Mouse (Mus musculus) erythroid progenitor cell, adult 5-6 weeks (primary cell): Measurements from ENCODE around the gene Eef1akmt2. TPM values are rescaled to one million over a fixed set of nuclear protein-coding genes. Genes with fewer than 3 reads are reported as not detected.

ENCODE experiments used
- ATAC-seq: replicated peaks from 2 replicates; pipeline ENCODE4 v1.8.0; 2016; ENCODE audit warnings: moderate number of reproducible peaks, mild to moderate bottlenecking, moderate TSS enrichment, inconsistent platforms; ENCODE audit not compliant: poor library complexity, low FRiP score, severe bottlenecking
- total RNA-seq, 2 experiments: library from RNA; stranded (forward) in 1 of 2; stranded (reverse) in 1 of 2; fragments of 150-400 nt in 1 of 2; fragments of 186-747, 209-891 nt in 1 of 2; gene quantifications; 2 replicates each; pipeline versions ENCODE4 v1.2.3 to v1.2.4; 2015 to 2017; ENCODE audit warnings: low replicate concordance in 2 of 2

Gene Eef1akmt2
- total RNA-seq, 2 experiments from 2014 or later: 8.0 to 21.3 TPM

DNA sequence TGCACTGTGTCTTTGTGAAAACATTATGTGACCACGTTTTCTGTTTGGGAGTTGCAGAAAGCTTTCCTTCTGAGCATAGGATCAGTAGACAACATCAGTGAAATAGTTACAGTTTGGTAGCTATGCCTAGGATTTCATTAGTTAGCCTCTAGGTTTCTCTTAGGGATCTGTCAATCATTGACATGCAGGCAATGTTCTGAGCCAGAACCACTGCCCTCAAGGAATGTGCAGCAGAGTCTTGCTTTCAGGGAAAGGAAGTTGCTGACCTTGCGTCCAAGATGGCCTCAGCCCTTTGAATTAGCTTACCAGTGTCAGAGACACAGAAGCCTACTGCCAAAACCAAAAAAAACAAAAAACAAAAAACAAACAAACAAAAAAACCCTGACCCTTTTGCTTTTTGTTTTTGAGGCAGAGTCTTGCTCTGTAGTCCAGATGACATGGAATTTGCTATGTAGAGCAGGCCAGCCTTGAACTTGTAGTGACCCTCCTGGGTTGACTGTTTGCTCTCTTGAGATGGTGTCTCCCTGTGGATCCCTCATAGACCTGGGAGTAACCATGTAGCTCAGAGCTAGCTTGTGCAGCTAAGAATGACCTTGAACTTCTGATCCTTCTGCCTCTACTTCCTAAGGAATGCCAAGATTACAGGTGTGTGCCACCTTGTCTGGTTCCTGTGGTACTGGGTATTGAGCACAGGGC, 23.1 kb upstream of the Eef1akmt2 start:
- no peak for ATAC-seq

DNA sequence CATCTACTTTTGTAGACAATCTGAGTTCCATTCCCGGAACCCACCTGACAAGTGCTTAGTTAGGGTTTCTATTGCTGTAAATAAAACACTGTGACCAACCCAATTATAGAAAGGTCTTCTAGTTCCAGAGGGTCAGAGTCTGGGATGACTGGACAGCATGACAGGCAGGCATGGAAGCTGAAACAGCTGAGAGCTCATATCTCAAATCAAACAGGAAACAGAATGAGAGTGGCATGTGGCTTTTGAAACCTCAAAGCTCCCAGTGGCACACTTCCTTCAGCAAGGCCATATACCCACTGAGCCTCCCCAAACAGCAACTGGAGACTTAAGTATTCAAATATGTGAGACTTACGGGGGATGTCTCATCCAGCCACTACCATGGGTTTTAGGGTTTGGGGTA, 20.6 kb upstream of the Eef1akmt2 start:
- ATAC-seq: no peak

GRCm38 (mm10) chr7:132866316-132866715, 13.8 kb upstream of the Eef1akmt2 start:
- ATAC-seq: no peak

- ATAC-seq: peak; percentile 99
These were observed 6.8 kb upstream of the Eef1akmt2 start, which contains the start of gene Abraxas2 for GRCm38 (mm10) chr7:132859042-132859958. TSS of gene Abraxas2 (plus strand) at chr7:132859225.

GRCm38 (mm10) chr7:132858043-132858608, 5.7 kb upstream of the Eef1akmt2 start:
- no peak for ATAC-seq

DNA sequence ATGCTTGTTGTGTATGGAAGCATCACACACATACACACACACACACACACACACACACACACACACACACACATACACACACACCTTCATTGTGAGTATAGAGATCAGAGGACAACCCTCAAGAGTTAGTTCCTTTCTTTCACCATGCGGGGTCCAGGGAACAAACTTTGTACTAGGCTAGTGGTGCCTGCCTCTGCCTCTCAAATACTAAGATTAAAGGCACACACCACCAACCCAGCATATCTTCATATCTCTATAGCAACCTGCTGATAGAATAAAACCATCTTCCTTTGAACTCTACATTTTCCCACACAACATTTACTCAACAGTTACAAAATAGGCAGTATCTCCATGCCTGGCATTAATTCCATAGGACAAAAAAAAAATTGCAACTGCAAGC, 3.6 kb upstream of the Eef1akmt2 start:
- ATAC-seq: no peak

DNA sequence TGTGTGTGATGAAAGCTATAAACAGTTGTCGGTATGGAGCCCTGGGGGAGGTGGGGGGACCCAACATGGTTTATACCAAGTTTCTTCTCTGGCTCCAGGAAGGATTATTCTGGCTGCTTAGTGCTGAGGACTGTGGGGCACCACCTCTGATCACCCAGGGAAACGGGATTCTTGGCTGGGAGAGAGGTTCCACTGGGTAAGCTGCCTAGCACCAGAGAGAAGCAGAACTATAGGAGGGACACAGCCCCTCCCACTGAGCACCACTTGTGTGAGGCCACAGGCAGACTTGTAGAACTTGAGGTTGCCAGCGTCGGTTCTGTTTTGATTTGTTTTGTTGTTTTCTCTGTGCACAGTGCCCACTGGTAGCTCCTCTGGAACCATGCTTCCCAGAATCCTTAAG, 1.5 kb upstream of the Eef1akmt2 start:
- no peak for ATAC-seq

DNA sequence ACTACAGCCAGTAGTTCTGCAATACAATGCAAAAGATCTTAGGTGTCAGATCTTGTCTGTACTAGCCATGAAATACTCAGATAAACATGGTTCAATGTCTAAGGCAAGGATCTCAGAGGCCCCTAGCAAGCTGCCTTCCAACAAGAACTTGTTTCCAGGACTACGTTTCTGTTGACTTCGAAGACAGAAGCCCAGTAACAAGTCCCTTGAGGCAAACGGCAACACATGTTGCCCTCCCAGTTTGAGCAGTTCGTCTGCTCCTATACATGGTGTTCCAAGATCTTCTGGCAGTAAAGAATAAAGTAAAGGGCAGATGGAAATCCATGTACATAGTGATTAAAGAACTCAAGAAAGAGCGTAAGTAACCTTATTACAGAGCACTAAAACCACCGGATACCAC, 888 bp upstream of the Eef1akmt2 start:
- ATAC-seq: no peak

DNA sequence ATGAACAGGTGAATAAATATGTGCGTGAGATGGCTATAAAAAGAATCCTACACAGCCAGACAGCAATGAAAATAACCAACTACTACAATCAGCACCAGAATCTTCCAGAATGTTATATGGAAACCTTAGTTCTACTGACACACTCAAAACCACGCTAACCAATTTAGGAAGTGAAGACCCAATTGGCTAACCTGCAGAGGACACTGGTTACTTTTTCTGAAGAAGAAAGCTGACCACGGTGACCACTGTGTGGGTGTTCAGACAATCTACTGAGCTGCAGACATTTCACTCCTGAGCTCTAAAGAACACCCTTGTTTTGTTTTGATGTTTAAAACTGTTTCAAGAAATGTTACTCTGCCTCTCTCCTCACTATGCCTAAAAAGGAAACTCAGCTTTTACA, 9.3 kb downstream of the Eef1akmt2 start:
- ATAC-seq: no peak

- no peak for ATAC-seq
These were observed 10.0 kb downstream of the Eef1akmt2 start for GRCm38 (mm10) chr7:132842455-132842854.

- ATAC-seq: no peak
These were observed 11.2 kb downstream of the Eef1akmt2 start for GRCm38 (mm10) chr7:132841287-132841686.

DNA sequence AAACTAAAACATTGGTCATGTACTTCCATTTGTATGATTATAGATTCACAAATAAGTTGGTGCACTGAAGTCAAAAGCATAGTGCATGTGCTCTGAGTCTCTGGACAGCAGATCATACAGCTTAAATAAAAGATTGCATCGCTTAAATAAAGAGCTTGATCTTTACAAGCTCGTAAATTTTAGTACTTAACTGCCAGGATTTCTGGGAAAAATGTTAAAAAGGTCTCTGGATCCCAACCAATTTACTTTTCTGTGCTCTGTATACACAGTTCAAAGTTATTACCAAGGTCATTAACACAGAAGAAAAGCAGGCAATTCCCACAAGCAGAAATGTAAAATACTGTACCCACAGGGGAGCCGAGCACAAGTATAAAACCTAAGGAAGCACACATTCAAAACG, 21.5 kb downstream of the Eef1akmt2 start:
- no peak for ATAC-seq

DNA sequence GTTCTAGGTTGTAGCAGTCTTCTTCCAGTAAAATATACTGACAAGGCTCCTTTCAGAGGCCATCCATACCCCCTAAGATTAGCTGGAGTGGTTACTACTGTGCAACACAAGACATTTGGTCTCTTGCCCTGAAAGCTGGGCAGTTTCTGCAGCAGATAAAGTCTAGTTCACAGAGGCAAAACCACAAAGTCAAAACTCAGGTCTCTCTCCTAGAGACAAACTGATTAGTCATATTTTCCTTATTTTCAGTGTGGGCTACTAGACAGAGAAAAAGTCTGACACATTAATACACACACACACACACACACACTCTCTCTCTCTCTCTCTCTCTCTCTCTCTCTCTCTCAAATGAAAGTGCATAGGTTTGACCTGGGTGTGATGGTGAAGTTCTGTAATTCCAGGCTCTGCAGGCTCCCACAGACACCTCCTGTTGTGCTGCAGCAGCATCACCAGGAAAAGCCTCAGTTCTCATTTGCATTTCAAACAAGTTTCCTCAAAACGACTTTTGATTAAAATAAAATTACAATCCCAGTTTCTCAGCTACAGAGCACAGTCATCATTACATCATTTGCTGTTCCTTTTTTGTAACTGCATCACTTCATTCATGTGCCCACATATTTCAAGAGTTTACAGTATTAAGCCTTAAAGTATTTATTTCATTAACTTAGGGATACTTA, 28.0 kb downstream of the Eef1akmt2 start:
- no peak for ATAC-seq

DNA sequence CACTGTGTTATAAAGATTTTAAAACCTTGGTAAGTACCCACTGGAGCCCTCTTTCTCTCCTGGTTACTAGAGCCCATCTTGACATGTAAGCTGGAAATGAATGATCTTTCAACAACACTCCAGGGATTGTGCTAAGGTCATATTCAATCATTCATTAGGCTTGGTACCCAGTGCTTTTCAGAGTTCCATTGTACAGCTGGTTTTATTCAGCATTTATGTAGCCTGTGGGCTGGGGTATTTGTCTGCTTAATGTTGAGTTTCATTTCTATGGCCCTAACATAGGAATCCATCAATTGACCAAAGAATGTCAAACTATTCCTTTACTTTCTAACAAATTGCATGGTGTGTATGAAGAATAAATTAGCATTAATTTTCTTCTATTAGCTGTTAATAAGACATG, 28.6 kb downstream of the Eef1akmt2 start:
- no peak for ATAC-seq

DNA sequence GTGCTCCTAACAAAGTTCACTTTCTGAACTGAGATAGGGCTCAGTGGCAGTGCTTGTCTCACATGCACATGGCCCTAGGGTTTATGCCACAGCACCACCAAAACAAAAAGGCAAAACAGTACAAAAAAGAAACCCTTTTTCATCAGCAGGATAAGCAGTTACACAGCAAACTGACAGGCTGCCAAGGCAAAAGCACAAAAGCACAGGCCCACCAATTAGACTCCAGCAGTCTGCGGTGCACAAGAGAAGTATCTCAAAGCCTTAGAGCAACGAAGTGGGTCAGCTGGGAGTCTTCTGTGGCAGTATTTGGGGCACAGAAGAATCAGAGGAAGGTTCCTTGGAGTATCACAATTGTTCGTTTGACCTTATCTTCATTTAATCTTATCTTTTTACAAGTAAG, 31.8 kb downstream of the Eef1akmt2 start:
- ATAC-seq: no peak

DNA sequence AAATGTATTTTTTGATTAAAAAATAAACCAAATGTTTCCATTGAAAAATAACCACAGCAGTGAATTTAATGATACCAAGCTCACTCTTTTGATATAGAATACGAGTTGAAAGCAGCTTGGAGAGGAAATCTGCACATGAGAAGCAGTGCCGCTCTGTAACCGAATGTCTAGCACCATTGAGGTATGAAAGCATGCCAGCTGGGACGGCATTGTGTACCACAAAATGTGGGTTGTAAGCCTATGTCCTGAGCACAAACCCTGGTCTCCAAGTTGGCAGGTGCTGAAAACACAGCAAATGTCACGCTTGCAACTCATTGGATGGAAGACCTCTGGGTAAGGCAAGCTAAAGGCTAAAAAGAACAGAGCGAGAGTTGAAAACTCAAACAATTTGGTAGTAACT, 35.4 kb downstream of the Eef1akmt2 start:
- ATAC-seq: no peak

DNA sequence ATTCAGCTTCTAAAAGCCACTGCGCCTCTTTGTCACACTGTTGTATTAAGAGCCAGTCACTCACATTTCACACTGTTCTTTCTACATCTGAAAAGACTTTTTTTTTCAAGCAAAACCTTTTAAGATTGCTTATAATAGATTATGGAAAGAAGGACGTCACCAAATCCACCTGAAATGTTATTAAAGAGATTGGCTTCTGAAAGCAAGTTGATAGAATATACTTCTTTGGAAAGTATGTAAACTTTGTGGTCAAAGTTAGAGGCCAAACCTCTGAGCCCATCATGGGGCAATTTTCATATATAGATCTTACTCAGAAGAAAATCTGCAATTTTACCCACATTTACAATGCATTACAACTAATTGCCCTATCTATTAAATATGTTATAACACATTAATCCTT, 35.9 kb downstream of the Eef1akmt2 start:
- ATAC-seq: no peak

DNA sequence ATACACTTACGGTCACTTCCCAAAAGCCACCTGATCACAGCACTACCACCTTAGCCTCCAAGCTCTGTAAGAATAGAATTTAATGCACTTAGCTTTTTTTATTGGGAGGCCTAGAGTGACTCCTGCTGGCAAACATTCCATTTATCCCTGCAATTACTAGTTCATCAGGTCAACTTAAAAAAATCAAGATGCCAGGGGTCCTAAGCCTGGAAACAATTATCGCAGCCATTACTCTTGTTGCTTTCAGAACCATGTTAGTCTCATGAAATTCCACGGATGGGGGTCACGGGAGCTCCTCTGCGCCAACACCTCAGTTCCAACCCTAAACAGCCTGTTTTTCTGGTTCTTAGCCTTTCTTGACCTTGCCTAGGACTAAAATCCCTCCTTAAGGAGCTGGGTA, 37.4 kb downstream of the Eef1akmt2 start:
- ATAC-seq: no peak

- ATAC-seq: no peak
These were observed 38.4 kb downstream of the Eef1akmt2 start for GRCm38 (mm10) chr7:132814089-132814450.

GRCm38 (mm10) chr7:132813416-132814088, 38.9 kb downstream of the Eef1akmt2 start, which contains the start of gene Fam53b:
TSS of gene Fam53b (minus strand) at chr7:132813886.
- peak; percentile 20; the same call in 1 of the 2 replicates for ATAC-seq
